Mouse (Mus musculus) heart, postnatal 36 days (tissue): ENCODE results near the gene 2810021J22Rik. TPM values are rescaled to one million over a fixed set of nuclear protein-coding genes. Genes with fewer than 3 reads are reported as not detected.
"Not testable (repeated sequence)": the region's sequence is repeated elsewhere in the genome, so short reads cannot be mapped to it uniquely, and the experiment has no call there.

ENCODE experiments used
- DNase-seq, 2 experiments: peaks; one replicate each; pipeline ENCODE4 v3.0.0; 2021 to 2022
- intact Hi-C: fragments of 180-260 bp; cut with DNase I; formaldehyde crosslinking; loops from one replicate; pipeline ENCODE4 v1.15.1; 2025
- total RNA-seq, 2 experiments: library from RNA; stranded (reverse); gene quantifications; 2 replicates each; pipeline ENCODE4 v1.2.3; 2021

The 2810021J22Rik gene
- total RNA-seq = 1 to 10 TPM; 1.6 to 2.0 TPM

GRCm38 (mm10) chr11:58867039-58867953, at the start of gene 2810021J22Rik:
Gene 2810021J22Rik, plus strand, starts transcription at chr11:58867216.
- DNase-seq = peak; percentile 72 to 73
- intact Hi-C loops = no loop called here

- DNase-seq, intact Hi-C loops: not testable (repeated sequence)
These were observed 38.1 kb upstream of the 2810021J22Rik start, which contains the start of gene Olfr312 for GRCm38 (mm10) chr11:58828937-58829336. Gene Olfr312, plus strand, starts transcription at chr11:58829237.

- intact Hi-C loops = no loop called here
- DNase-seq = no peak
These were observed 37.3 kb upstream of the 2810021J22Rik start for GRCm38 (mm10) chr11:58829764-58830163.

- DNase-seq, intact Hi-C loops: not testable (repeated sequence)
These were observed 34.5 kb upstream of the 2810021J22Rik start for GRCm38 (mm10) chr11:58832541-58832940.

GRCm38 (mm10) chr11:58838951-58839350, 28.1 kb upstream of the 2810021J22Rik start, which contains the start of gene Olfr311:
Gene Olfr311, plus strand, starts transcription at chr11:58839251.
- intact Hi-C loops, DNase-seq: not testable (repeated sequence)

GRCm38 (mm10) chr11:58846919-58847461, 20.0 kb upstream of the 2810021J22Rik start, which contains the start of gene Gm12258:
Gene Gm12258, plus strand, starts transcription at chr11:58847158.
- intact Hi-C loops = loop anchor here (5.0 kb wide), 1 partner anchor 130 kb away; the partner anchor contains the start of gene Trim11
- DNase-seq = peak; percentile 80 to 81

GRCm38 (mm10) chr11:58847636-58848035, 19.4 kb upstream of the 2810021J22Rik start:
- intact Hi-C loops = loop anchor here (5.0 kb wide), 1 partner anchor 130 kb away; the partner anchor contains the start of gene Trim11
- DNase-seq = no peak

- intact Hi-C loops = loop anchor here (5.0 kb wide), 1 partner anchor 128 kb away; the partner anchor contains the start of gene Trim11
- no peak for DNase-seq
These were observed 17.3 kb upstream of the 2810021J22Rik start for GRCm38 (mm10) chr11:58849731-58850130.

- no peak for DNase-seq
- intact Hi-C loops = no loop called here
These were observed 6.3 kb upstream of the 2810021J22Rik start for GRCm38 (mm10) chr11:58860744-58861143.

- no peak for DNase-seq
- intact Hi-C loops = no loop called here
These were observed 926 bp downstream of the 2810021J22Rik start for GRCm38 (mm10) chr11:58867954-58868330.

GRCm38 (mm10) chr11:58870961-58871360, 3.9 kb downstream of the 2810021J22Rik start:
- intact Hi-C loops = no loop called here
- no peak for DNase-seq

GRCm38 (mm10) chr11:58883756-58884155, 16.7 kb downstream of the 2810021J22Rik start:
- no peak for DNase-seq
- intact Hi-C loops = no loop called here

- no peak for DNase-seq
- intact Hi-C loops = no loop called here
These were observed 23.5 kb downstream of the 2810021J22Rik start for GRCm38 (mm10) chr11:58890511-58890910.

- intact Hi-C loops = no loop called here
- no peak for DNase-seq
These were observed 27.4 kb downstream of the 2810021J22Rik start for GRCm38 (mm10) chr11:58894456-58894855.

GRCm38 (mm10) chr11:58897485-58897884, 30.5 kb downstream of the 2810021J22Rik start:
- DNase-seq = no peak

GRCm38 (mm10) chr11:58901080-58901479, 34.1 kb downstream of the 2810021J22Rik start:
- no peak for DNase-seq
- intact Hi-C loops = no loop called here

More at GRCm38 (mm10) chr11:58897485-58897884, 30.5 kb downstream of the 2810021J22Rik start:
- intact Hi-C loops = no loop called here

- DNase-seq = peak; percentile 98 to 99
- intact Hi-C loops = no loop called here
These were observed 36.7 kb downstream of the 2810021J22Rik start, which contains the start of gene Zfp39 for GRCm38 (mm10) chr11:58903511-58904409. Gene Zfp39, minus strand, starts transcription at chr11:58904225.

- DNase-seq = no peak
- intact Hi-C loops = no loop called here
These were observed 37.3 kb downstream of the 2810021J22Rik start for GRCm38 (mm10) chr11:58904410-58904718.

GRCm38 (mm10) chr11:58904838-58905237, 37.8 kb downstream of the 2810021J22Rik start:
- peak; percentile 14 to 15 for DNase-seq
- intact Hi-C loops = no loop called here

GRCm38 (mm10) chr11:58913776-58914175, 46.8 kb downstream of the 2810021J22Rik start:
- intact Hi-C loops = no loop called here
- no peak for DNase-seq
